ENCODE assay signal across 24 mouse cellular contexts in genomic region chr15:97422212-97422944, GRCm38 (mm10).
DNase-seq lines count a peak whose midpoint lies in the region; ATAC-seq and TF ChIP-seq lines count a peak whose summit lies in the region.
"Had no signal": no experiment of that assay in that cellular context is flagged by ENCODE, and none has a peak within 500 bp of the region (broad histone marks: within the 10 kb centered on the region; RNA-seq: fewer than 3 reads in every experiment).

No protein-coding gene starts in this region.

- H3K9ac ChIP-seq in liver, postnatal 0 days (replicated peaks): no peak overlapping the region
- no peak overlapping the region for H3K9ac ChIP-seq in liver, embryonic 11.5 days (ENCODE audit: low read depth, low read length)
- H3K9ac ChIP-seq in midbrain, embryonic 16.5 days (ENCODE audit: low read depth, low read length): no peak overlapping the region
- H3K9ac ChIP-seq: embryonic facial prominence, embryonic 12.5 days; forebrain, embryonic 15.5 days; heart, embryonic 15.5 days had no signal

- 35% methylated on average over 4 of the region's 4 CpGs for WGBS in liver, postnatal 0 days (ENCODE audit: insufficient replicate concordance)
- 45% methylated on average over 4 of the region's 4 CpGs for whole genome bisulfite sequencing in liver, embryonic 11.5 days
- 85% methylated on average over 4 of the region's 4 CpGs for WGBS in midbrain, embryonic 10.5 days
- WGBS in midbrain, embryonic 16.5 days: 87% methylated on average over 4 of the region's 4 CpGs

- peak; percentile 41; the same call in 1 of the 2 replicates for ATAC-seq in liver, postnatal 0 days
- no peak for ATAC-seq in liver, embryonic 11.5 days (replicated peaks; ENCODE audit: low FRiP score)
- peak; percentile 94 for ATAC-seq in neutrophil, adult 5-6 weeks (ENCODE audit: extremely low read depth, insufficient number of reproducible peaks, low FRiP score, poor library complexity, severe bottlenecking)
- no peak for ATAC-seq in midbrain, embryonic 16.5 days
- ATAC-seq: activated CD4-positive, CD25-positive, alpha-beta regulatory T cell, adult 4 months; forebrain, embryonic 15.5 days; hindbrain, postnatal 0 days had no signal

- H3K27ac ChIP-seq in liver, postnatal 0 days (ENCODE audit: low read depth): no peak overlapping the region
- H3K27ac ChIP-seq in liver, embryonic 11.5 days (ENCODE audit: low read depth, low read length): no peak overlapping the region
- no peak overlapping the region for H3K27ac ChIP-seq in midbrain, embryonic 10.5 days (replicated peaks)
- no peak overlapping the region for H3K27ac ChIP-seq in midbrain, embryonic 16.5 days (ENCODE audit: low read length)
- H3K27ac ChIP-seq: embryonic facial prominence, embryonic 12.5 days; forebrain, embryonic 15.5 days; heart, adult 2 months; heart, embryonic 15.5 days; hindbrain, postnatal 0 days; kidney, postnatal 0 days; macrophage; stomach, postnatal 0 days had no signal

- no peak for TF ChIP-seq EP300 in liver, postnatal 0 days (IDR thresholded peaks at IDR 0.05; ENCODE audit: low read depth)

- peaks cover 16% of the 10 kb centered on the region for H3K4me1 ChIP-seq in liver, postnatal 0 days (ENCODE audit: insufficient read depth)
- no peaks in the 10 kb centered on the region; the same call in 1 of the 2 replicates for H3K4me1 ChIP-seq in liver, embryonic 11.5 days (replicated peaks; ENCODE audit: control insufficient read depth, insufficient read depth, low read length)
- no peaks in the 10 kb centered on the region for H3K4me1 ChIP-seq in midbrain, embryonic 10.5 days
- H3K4me1 ChIP-seq in midbrain, embryonic 16.5 days (ENCODE audit: control insufficient read depth, insufficient read depth, low read length): no peaks in the 10 kb centered on the region
- H3K4me1 ChIP-seq: embryonic facial prominence, embryonic 12.5 days; forebrain, embryonic 15.5 days; heart, embryonic 15.5 days had no signal

- no peak for DNase-seq in liver, postnatal 0 days
- no peak for DNase-seq in liver, embryonic 11.5 days (ENCODE audit: low spot score)
- DNase-seq in NIH3T3 (ENCODE audit: low read depth): peak; percentile 47
- DNase-seq in fat pad, adult 2 months (ENCODE audit: extremely low read depth, low read depth, low spot score): peak; percentile 49
- no peak for DNase-seq in midbrain, embryonic 10.5 days (ENCODE audit: low spot score)
- DNase-seq: adrenal gland, postnatal 36 days; cerebellum, adult 9-10 months; gastrocnemius, postnatal 10 days; heart, adult 2 months; heart, postnatal 4 days; lung, adult 2 months; midbrain, embryonic 14.5 days; right cerebral cortex, postnatal 25 days had no signal

- H3K9me3 ChIP-seq in liver, postnatal 0 days (ENCODE audit: low read length): no peaks in the 10 kb centered on the region
- no peaks in the 10 kb centered on the region for H3K9me3 ChIP-seq in liver, embryonic 11.5 days (ENCODE audit: control insufficient read depth, low read length)
- no peaks in the 10 kb centered on the region for H3K9me3 ChIP-seq in midbrain, embryonic 10.5 days (replicated peaks)
- no peaks in the 10 kb centered on the region for H3K9me3 ChIP-seq in midbrain, embryonic 16.5 days (replicated peaks; ENCODE audit: control insufficient read depth, low read length, poor library complexity, severe bottlenecking)
- H3K9me3 ChIP-seq: embryonic facial prominence, embryonic 12.5 days; forebrain, embryonic 15.5 days; heart, embryonic 15.5 days had no signal

- no peak overlapping the region for H3K4me2 ChIP-seq in liver, postnatal 0 days (ENCODE audit: low read depth, low read length)
- H3K4me2 ChIP-seq in liver, embryonic 11.5 days: no peak overlapping the region
- no peak overlapping the region for H3K4me2 ChIP-seq in midbrain, embryonic 16.5 days (ENCODE audit: low read length)
- H3K4me2 ChIP-seq: embryonic facial prominence, embryonic 12.5 days; forebrain, embryonic 15.5 days; heart, embryonic 15.5 days had no signal

- no peaks in the 10 kb centered on the region for H3K36me3 ChIP-seq in liver, postnatal 0 days (replicated peaks; ENCODE audit: insufficient read depth, low read length)
- no peaks in the 10 kb centered on the region for H3K36me3 ChIP-seq in liver, embryonic 11.5 days (ENCODE audit: control insufficient read depth, insufficient read depth, low read length)
- H3K36me3 ChIP-seq in midbrain, embryonic 10.5 days: no peaks in the 10 kb centered on the region
- H3K36me3 ChIP-seq in midbrain, embryonic 16.5 days (ENCODE audit: control insufficient read depth, insufficient read depth, low read length): no peaks in the 10 kb centered on the region
- H3K36me3 ChIP-seq: embryonic facial prominence, embryonic 12.5 days; forebrain, embryonic 15.5 days; heart, embryonic 15.5 days had no signal

- no peak overlapping the region for H3K4me3 ChIP-seq in liver, postnatal 0 days (ENCODE audit: low read depth, low read length)
- no peak overlapping the region for H3K4me3 ChIP-seq in liver, embryonic 11.5 days (ENCODE audit: low read depth, low read length)
- no peak overlapping the region for H3K4me3 ChIP-seq in midbrain, embryonic 10.5 days
- H3K4me3 ChIP-seq in midbrain, embryonic 16.5 days (ENCODE audit: low read depth, low read length): no peak overlapping the region
- H3K4me3 ChIP-seq: embryonic facial prominence, embryonic 12.5 days; erythroblast, embryonic 14.5 days; forebrain, embryonic 15.5 days; heart, adult 2 months; heart, embryonic 15.5 days had no signal

- H3K27me3 ChIP-seq in liver, postnatal 0 days (ENCODE audit: insufficient read depth, low read length): no peaks in the 10 kb centered on the region
- no peaks in the 10 kb centered on the region for H3K27me3 ChIP-seq in liver, embryonic 11.5 days (replicated peaks; ENCODE audit: control insufficient read depth, insufficient read depth, low read length)
- no peaks in the 10 kb centered on the region for H3K27me3 ChIP-seq in midbrain, embryonic 10.5 days (ENCODE audit: low read depth, poor library complexity, severe bottlenecking)
- no peaks in the 10 kb centered on the region for H3K27me3 ChIP-seq in midbrain, embryonic 16.5 days (ENCODE audit: control insufficient read depth, insufficient read depth, low read depth, low read length)
- H3K27me3 ChIP-seq: embryonic facial prominence, embryonic 12.5 days; forebrain, embryonic 15.5 days; heart, embryonic 15.5 days had no signal

- no peak for TF ChIP-seq CTCF in liver, postnatal 0 days (IDR thresholded peaks at IDR 0.05; ENCODE audit: low read depth)

Comparison
In these comparisons a context has a peak if more than half of its experiments do, and no peak if none do; other contexts are left out.
1. ATAC-seq: peak in liver, postnatal 0 days (single experiment) and neutrophil, adult 5-6 weeks (single experiment); none in liver, embryonic 11.5 days (single experiment) and midbrain, embryonic 16.5 days (single experiment).
2. DNase-seq: peak in NIH3T3 (single experiment) and fat pad, adult 2 months (single experiment); none in liver, postnatal 0 days (single experiment), liver, embryonic 11.5 days (single experiment) and midbrain, embryonic 10.5 days (single experiment).